Mouse (Mus musculus) cerebellum, adult 2 months (tissue): ENCODE data around the gene Tbcel. TPM values are rescaled to one million over a fixed set of nuclear protein-coding genes. Genes with fewer than 3 reads are reported as not detected.

Experiments
- DNase-seq, 2 experiments: peaks; one replicate each; pipeline ENCODE4 v3.0.0; 2021
- H3K27ac ChIP-seq: fragments of 200-500 bp; 2 replicates; pipeline ENCODE4 v1.5.1; 2012; ENCODE audit warnings: low read length, control low read depth, inconsistent platforms; ENCODE audit not compliant: insufficient read depth
- H3K27me3 ChIP-seq: fragments of 200-500 bp; 2 replicates; pipeline ENCODE4 v1.6.1; 2012; ENCODE audit warnings: inconsistent platforms, mild to moderate bottlenecking, low read length, moderate library complexity; ENCODE audit not compliant: control insufficient read depth, insufficient read depth
- H3K4me1 ChIP-seq: fragments of 200-500 bp; 2 replicates; pipeline ENCODE4 v1.6.1; 2011; ENCODE audit warnings: low read length; ENCODE audit not compliant: control insufficient read depth, insufficient read depth
- H3K4me3 ChIP-seq: fragments of 200-500 bp; replicated peaks from 2 replicates; pipeline ENCODE3; 2011; ENCODE audit warnings: mild to moderate bottlenecking, low read depth, low read length, control low read depth; ENCODE audit not compliant: insufficient read depth
- CTCF ChIP-seq: fragments of 200-500 bp; IDR thresholded peaks from 2 replicates; pipeline ENCODE4 v1.5.1; 2011; ENCODE audit warnings: low read depth, mild to moderate bottlenecking, control low read depth, low read length, moderate library complexity, borderline replicate concordance; ENCODE audit not compliant: insufficient read depth
- POLR2A ChIP-seq: fragments of 200-500 bp; IDR thresholded peaks from 2 replicates; pipeline ENCODE4 v1.6.1; 2011; ENCODE audit warnings: low read length, control low read depth, borderline replicate concordance; ENCODE audit not compliant: insufficient read depth
- WGBS: fragments of 180-500 bp; shearing (Covaris S2); methylation state at CpG from one replicate; pipeline ENCODE4 v1.1.7; 2018; 5-methylcytosine and 5-hydroxymethylcytosine counted together
- polyA plus RNA-seq: library from polyadenylated mRNA; depleted of rRNA; stranded (reverse); fragments of >200 nt; gene quantifications from 2 replicates; pipeline ENCODE4 v1.2.3, GENCODE M21; 2012

Gene Tbcel
- polyA plus RNA-seq, 1 experiment: 32.8 TPM

DNA sequence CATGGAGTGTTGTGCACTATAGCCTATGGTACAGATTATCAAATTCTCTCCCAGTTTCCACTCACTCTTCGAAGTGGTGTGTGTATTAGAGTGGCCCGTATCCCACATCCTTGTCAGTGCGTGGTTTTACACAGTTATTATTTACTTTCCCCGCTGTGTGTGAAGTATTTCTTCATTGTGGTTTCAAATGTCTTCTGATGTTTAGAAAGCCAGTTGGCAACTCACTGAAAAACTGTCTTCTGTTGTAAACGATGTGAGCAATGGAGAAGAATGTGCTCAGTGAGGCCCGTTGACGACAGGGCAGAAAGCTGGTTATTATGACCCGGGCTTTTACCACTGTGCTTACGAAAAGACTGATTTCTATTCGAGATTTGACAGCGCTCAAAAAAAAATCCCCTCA is 3.0 kb downstream of the Tbcel start:
- no peak for TF ChIP-seq CTCF
- TF ChIP-seq POLR2A: no peak
- no peak overlapping the region for H3K27ac ChIP-seq
- 75% methylated on average over 11 of the region's 11 CpGs for WGBS
- H3K27me3 ChIP-seq: no peaks in the 10 kb centered on the region
- DNase-seq: no peak
- no peak overlapping the region for H3K4me3 ChIP-seq
- no peaks in the 10 kb centered on the region for H3K4me1 ChIP-seq

DNA sequence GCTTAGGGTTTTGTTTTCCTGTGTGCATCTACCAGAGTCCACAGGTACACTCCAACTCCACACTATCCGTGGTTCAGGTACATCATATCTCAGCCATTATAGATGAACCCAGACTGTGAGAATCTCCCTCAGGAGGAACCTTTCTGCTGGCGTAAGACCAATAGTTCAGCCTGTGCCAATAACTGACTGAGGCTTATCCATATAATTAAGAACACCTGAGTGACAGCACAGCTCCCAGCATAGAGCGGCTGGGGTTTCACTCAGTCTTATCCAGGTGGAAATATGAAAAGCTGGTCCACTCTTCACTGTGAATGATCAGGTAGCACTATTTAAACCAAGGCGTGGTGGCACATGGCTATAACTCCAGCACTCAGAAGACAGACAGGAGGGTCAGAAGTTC is 3.9 kb downstream of the Tbcel start:
- no peaks in the 10 kb centered on the region for H3K27me3 ChIP-seq

DNA sequence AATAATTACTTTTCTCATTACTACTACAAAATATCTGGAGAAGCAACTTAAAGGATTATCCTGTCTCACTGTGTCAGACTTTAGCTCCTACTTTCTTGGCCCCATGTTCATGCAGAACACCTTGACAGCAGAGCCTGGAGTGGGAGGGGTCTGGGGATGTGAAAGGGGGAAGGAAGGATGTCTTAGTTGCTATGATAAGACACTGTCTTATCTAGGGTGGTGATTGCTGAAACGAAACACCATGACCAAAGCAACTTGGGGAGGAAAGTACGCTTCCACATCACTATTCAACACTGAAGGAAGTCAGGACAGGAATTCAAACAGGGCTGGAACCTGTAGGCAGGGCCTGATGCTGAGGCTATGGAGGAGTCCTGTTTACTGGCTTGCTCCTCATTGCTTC is 11.3 kb downstream of the Tbcel start:
- no peak overlapping the region for H3K27ac ChIP-seq
- H3K27me3 ChIP-seq: no peaks in the 10 kb centered on the region
- no peak overlapping the region for H3K4me3 ChIP-seq
- DNase-seq: no peak
- 88% methylated on average over 2 of the region's 2 CpGs for WGBS
- no peak for TF ChIP-seq POLR2A
- no peak for TF ChIP-seq CTCF
- H3K4me1 ChIP-seq: no peaks in the 10 kb centered on the region

More for the DNA sequence above, 3.9 kb downstream of the Tbcel start:
- no peaks in the 10 kb centered on the region for H3K4me1 ChIP-seq
- no peak overlapping the region for H3K27ac ChIP-seq
- TF ChIP-seq POLR2A (no peak), CTCF (no peak)
- DNase-seq: no peak
- WGBS: 86% methylated on average over 4 of the region's 4 CpGs
- no peak overlapping the region for H3K4me3 ChIP-seq

DNA sequence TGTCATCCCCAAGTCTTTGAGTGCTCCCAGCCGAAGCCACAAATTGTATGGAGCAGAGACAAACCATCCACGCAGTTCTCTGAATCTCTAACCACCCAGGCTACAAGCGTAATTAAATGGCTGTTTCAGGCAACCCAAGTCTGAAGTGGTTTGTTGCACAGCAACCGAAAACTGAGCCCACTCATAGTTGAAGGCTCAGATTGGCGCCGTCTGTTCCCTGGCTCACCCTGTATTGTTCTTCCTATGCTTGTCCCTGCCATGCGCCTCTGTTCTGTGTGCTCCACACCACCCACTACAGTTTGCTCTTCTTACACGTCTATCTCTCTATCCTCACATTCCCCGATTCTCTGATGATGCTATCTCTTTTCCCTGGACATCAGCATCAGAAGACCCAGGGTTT is 15.8 kb downstream of the Tbcel start:
- no peak for DNase-seq
- no peaks in the 10 kb centered on the region for H3K27me3 ChIP-seq
- H3K4me3 ChIP-seq: no peak overlapping the region
- no peak overlapping the region for H3K27ac ChIP-seq
- no peaks in the 10 kb centered on the region for H3K4me1 ChIP-seq
- TF ChIP-seq POLR2A: no peak
- no peak for TF ChIP-seq CTCF
- WGBS: 87% methylated on average over 9 of the region's 9 CpGs

DNA sequence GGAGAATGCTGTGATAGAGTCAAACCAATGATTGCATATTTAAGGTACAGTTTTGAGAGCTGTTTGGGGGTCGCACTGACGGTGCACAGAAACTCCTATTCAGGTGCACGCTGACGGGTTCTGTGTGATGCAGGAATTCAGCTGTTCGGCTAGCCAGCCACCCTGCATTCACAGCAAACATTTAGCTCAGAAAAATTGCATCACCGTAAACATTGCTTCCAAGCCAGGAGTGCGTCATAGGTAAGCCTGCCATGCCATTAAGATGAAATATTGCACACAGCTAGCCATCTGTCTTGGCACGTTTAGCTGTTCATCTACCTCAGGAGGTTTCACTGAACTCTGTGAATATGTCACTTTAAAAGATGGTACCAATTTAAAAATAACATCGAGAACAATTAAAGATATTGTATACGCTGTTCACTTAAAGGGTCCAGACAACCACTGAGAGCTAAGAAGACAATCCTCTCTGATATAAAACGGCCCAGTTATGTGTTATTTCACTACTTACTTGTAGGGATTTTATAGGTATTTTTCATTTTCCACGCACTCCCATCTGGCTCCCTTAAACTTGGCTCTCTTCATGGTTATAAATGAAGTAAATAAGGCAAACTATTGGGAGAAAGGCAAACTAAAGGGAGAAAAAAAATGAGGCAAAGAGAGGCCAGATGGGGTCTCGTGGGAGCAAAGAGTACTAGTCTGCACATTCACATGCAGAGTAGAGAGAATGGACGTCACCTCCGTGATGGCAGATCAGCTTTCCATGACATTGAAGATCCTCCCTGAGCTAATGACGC is 16.8 kb downstream of the Tbcel start:
- 47% methylated on average over 16 of the region's 16 CpGs for WGBS
- DNase-seq: peak; percentile 42 to 75

DNA sequence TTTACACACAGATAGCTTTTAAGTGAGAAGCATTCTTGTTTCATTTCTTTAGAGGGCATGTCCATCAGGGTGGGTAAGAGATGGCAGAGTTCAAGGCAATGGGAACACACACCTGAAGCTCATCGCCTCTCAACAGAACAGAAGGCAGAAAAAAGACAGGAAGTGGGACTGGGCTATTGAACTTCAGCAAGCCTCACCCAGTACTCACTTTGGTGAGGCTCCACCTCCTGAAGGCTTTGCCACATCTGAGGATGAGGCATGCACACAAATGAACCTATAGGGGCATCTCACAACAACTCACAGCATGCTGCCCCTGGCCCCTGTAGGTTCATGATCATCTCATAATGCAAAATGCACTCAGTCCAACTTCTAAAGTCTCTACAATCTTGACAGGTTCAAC is 19.5 kb downstream of the Tbcel start:
- WGBS: 100% methylated on average over 1 of the region's 1 CpGs
- DNase-seq: no peak
- Histone ChIP-seq H3K27ac (no peak overlapping the region), H3K4me3 (no peak overlapping the region), H3K27me3 (no peaks in the 10 kb centered on the region), H3K4me1 (no peaks in the 10 kb centered on the region)
- TF ChIP-seq CTCF (no peak), POLR2A (no peak)

More for the DNA sequence above, 16.8 kb downstream of the Tbcel start:
- Histone ChIP-seq H3K4me1 (no peaks in the 10 kb centered on the region), H3K4me3 (no peak overlapping the region), H3K27me3 (no peaks in the 10 kb centered on the region), H3K27ac (no peak overlapping the region)
- TF ChIP-seq CTCF: no peak
- no peak for TF ChIP-seq POLR2A

DNA sequence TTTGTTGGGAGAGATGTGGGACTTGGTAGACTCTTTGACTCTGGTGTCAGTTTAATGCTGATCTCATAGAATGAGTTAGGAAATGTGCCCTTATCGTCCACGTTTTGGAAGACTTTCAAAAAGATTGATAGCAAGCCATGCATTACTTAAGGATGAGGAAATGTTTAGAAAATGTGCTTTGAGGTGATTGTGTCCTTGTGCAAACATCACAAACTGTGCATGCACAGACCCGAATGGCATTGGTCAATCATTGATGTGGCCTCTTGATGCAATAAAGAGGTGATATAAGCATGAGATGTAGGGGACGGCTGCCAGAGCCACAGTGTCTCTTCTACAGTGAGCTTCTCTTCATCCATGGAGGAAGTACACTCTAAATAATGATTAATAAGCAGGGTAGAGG is 20.7 kb downstream of the Tbcel start:
- Histone ChIP-seq H3K27me3 (no peaks in the 10 kb centered on the region), H3K4me3 (no peak overlapping the region), H3K27ac (no peak overlapping the region), H3K4me1 (no peaks in the 10 kb centered on the region)
- TF ChIP-seq CTCF: no peak
- TF ChIP-seq POLR2A: no peak
- 80% methylated on average over 4 of the region's 4 CpGs for WGBS
- DNase-seq: no peak

DNA sequence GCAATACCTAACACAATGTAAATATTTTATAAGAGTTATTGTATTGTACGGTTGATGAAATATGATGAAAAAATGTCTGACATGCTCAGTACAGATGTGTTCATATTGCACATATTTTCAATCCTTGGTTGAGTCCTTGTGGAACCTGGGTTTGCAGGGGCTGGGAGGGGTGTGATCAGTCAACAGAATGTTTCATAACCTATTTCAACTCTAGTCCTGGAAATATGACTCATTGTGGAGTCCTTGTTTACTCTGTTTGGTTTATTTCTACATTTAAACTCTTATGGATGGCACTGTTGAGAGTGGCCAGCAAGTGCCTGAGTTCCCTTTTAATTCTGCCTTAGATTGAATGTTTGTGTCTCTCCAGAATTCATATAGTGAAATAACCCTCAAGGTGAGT is 22.9 kb downstream of the Tbcel start:
- no peak overlapping the region for H3K27ac ChIP-seq
- 98% methylated on average over 1 of the region's 1 CpGs for WGBS

More for the DNA sequence above, 22.9 kb downstream of the Tbcel start:
- DNase-seq: no peak
- Histone ChIP-seq H3K4me1 (no peaks in the 10 kb centered on the region), H3K4me3 (no peak overlapping the region), H3K27me3 (no peaks in the 10 kb centered on the region)
- no peak for TF ChIP-seq CTCF
- no peak for TF ChIP-seq POLR2A
